Mouse (Mus musculus): Measurements from ENCODE around the gene Spats1. TPM values are rescaled to one million over a fixed set of nuclear protein-coding genes. Genes with fewer than 3 reads are reported as not detected.
A peak's percentile ranks its signal among the peaks of the same experiment; 100 is the strongest.

Spats1 gene
- total RNA-seq (2021): under 1 TPM in 1 of 2 experiments, not detected in 1; 0.33 TPM
- long read RNA-seq, experiment 1: 0 reads
- long read RNA-seq, experiment 2: 0 reads

- peak; percentile 43 to 45 for DNase-seq
Observed at GRCm38 (mm10) chr17:45474669-45475465, at the start of gene Spats1. Spats1 (minus strand) TSS chr17:45475415.

DNA sequence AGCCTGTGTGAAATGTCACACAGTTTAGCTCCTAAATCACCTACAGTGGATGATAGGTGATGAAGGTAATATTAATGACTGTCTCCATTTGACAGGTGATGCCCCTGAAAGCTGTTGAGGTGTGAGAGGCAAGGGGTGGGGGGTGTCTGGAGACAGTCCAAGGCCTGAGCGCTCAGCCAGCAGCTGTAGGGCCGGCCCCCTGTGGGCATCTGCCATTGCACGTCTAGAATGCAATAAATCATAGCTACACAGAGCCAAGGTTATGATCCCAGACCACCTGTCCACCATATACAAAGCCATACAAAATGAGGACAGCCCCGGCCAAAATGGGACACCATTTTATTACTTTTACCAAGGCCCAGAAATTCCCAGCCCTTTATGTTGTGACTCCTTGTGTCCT is 49.7 kb upstream of the Spats1 start:
- no peak for DNase-seq

DNA sequence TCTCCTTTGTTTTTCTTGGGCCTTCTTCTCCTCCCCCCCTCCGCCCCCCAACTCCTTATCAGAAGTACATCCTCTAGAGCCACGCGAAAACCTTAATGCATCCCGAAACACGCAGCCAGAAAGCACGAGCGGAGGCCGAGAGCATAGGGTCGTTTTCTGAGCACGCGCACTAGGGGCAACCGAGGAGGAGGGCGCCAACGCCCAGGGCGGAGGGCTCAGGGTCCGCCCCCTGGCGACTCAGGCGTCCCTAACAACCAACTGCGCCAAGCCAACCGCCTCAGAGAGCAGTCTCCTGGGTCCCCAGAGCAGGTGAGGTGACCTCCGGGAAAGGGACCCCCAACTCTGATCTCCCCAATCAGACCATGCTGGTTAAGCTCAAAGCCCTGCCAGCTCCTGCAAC is 48.0 kb upstream of the Spats1 start, which contains the start of gene Tcte1:
Gene Tcte1, plus strand, starts transcription at position 172 of the 400 bp plus-strand sequence.
- DNase-seq: no peak

- no peak for DNase-seq
Observed at GRCm38 (mm10) chr17:45520136-45520535, 44.9 kb upstream of the Spats1 start.

DNA sequence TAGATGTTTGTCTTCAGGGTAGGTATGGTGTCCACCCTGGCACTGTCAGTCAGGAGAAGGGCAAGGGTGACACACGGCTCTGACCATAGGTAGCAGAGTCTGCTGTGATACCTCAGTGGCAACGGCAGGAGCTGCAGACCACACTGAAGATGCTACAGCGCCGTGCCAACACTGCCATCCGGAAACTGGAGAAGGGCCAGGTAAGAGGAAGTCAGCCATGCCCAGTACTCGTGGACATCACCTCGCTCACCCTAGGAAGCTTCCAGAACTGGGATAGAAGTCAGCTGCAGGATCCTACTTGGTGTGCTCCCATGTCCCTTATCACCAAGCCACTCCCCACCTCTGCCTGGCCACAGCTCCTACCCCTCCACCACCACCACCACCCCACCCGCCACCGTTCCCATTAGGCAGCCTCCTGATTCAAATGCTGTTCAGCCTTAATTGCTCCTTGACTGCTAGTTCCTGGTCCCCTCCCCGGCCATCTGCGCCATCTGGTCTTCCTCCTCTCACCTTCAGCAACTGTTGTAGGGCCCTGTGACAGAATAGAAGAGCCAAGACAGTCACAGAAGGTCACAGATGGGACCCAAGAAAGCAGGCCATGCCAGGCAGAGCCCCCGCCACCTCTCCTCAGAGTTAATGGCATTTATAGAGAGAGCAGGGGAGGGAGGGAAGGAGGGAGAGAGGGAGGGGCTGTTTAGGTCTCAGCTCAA is 43.7 kb upstream of the Spats1 start:
- DNase-seq: no peak

GRCm38 (mm10) chr17:45517549-45518215 is 42.5 kb upstream of the Spats1 start:
- no peak for DNase-seq

- no peak for DNase-seq
Observed at GRCm38 (mm10) chr17:45517135-45517534, 41.9 kb upstream of the Spats1 start.

DNA sequence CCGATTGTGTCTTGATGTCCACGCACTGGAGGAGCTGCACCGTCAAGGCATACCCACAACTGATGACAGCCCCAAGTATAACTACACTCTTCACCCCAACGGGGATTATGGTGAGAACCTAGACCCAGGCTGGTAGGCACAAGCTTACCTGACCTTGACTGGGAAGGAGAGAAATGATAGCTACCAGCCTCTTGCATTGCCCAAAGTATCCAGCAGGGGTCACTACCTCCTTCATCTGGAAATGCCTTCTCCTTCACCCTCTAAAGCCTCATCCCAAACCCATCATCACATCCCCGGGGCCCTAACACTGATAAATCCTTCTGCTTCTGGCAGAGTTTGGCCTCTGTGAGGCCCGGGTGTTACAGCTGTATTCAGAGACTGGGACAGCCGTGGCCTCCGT is 41.3 kb upstream of the Spats1 start:
- peak; percentile 68 to 91 for DNase-seq

DNA sequence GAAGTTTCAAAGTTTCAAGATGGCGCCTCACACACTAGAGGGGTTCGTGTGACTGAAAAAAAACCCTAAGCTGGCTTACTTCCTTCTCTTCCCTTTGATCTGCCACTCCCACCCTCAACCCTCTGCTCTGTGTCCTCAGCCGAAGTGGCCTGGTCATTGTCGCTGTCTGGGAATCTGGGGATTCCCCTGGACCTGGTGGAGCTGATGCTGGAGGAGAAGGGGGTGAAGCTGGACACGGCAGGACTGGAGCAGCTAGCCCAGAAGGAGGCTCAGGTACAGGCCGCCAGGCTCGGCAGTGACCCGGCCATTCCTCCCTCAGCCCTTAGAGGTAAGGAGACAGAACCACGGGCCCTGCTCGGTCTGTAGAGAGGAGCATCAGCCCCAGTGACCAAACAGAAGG is 40.6 kb upstream of the Spats1 start:
- DNase-seq: no peak

DNA sequence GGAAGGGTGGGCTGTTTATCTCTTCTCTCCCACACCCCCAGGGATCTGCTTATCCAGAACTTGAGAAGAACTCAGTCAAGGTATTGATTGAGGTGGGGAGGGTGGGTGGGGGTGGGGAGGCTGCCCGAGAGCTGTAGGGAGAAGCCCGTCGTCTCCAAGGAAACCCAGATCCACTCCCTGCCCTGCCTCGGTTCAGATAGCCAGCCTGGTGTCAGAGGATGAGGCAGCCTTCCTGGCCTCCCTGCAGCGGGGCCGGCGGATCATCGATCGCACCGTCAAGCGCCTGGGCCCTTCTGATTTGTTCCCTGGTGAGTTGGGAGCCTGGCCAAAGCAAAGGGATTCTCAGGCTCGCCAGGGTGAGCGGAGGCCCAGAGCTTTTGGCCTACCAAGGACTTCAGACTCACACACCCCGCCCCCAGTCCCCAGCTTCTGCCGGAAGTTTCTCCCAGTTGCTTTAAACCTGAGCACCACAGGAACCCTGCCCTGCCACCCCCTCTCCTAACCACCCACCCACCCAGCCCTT is 40.0 kb upstream of the Spats1 start:
- DNase-seq: no peak

GRCm38 (mm10) chr17:45511757-45512156 is 36.5 kb upstream of the Spats1 start:
- DNase-seq: no peak

DNA sequence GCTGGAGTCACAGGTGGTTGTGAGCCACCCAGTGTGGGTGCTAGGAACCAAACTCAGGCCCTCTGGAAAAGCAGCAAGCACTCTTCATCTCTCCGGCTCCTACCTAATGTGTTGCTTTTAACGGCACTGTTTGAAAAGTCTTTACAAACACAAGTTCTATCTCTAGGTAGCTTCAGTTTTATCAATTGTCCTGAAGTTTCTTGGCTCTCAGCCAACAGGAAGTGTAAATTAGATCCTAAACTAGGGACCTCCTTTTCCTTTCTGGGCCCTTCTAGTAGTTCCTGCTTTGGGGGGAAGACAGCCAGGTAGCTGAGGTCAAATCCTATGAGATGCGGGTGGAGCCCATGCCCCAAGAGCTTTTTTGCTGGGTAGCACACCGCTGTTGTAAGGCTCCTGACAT is 35.7 kb upstream of the Spats1 start:
- DNase-seq: no peak

DNA sequence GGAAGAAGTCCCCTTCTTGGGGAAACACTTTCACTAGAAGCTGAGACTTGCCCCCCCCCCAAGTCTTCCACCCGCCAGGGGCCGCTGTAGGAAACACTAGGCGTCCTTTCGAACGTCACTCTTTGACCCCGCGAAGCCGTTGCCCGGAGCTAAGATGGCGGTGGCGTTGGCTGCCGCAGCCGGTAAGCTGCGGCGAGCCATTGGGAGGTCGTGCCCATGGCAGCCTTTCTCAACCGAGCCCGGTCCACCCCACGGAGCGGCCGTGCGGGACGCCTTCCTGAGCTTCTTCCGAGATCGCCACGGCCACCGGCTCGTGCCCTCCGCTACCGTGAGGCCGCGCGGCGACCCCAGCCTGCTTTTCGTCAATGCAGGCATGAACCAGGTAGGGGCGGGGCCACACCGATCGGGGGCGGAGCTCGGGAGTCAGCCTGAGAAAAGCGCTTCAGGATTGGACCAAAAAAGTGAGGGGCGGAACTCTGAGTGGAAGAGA is 31.5 kb upstream of the Spats1 start, which contains the start of gene Aars2:
Gene Aars2, plus strand, starts transcription at position 142 of the 490 bp plus-strand sequence.
- peak; percentile 94 to 98 for DNase-seq

- DNase-seq: no peak
Observed at GRCm38 (mm10) chr17:45505941-45506465, 30.8 kb upstream of the Spats1 start.

GRCm38 (mm10) chr17:45503301-45503973 is 28.2 kb upstream of the Spats1 start:
- peak in 1 of 2 experiments; percentile 23 for DNase-seq

- no peak for DNase-seq
Observed at GRCm38 (mm10) chr17:45502324-45502723, 27.1 kb upstream of the Spats1 start.

- no peak for DNase-seq
Observed at GRCm38 (mm10) chr17:45500981-45501380, 25.8 kb upstream of the Spats1 start.

- no peak for DNase-seq
Observed at GRCm38 (mm10) chr17:45499516-45499915, 24.3 kb upstream of the Spats1 start.

DNA sequence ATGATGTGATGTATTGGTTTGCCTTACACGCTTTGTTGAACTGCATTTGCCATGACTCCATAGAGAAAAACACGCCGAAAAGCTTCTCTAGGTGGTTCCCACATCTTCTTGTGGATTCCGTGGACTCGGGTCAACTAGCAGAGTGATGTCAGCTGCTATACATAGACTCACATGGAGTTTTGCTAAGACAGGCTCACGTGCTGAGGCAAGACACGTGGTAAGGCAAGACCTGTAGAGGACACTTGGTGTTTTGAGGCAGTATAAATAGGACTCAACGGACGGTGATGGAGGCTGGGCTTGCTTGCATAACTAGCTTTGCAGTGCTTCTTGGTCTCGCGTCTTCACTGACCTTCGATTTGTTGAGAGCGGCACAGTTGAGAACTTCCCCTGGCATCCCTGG is 23.2 kb upstream of the Spats1 start:
- peak; percentile 34 to 59 for DNase-seq

DNA sequence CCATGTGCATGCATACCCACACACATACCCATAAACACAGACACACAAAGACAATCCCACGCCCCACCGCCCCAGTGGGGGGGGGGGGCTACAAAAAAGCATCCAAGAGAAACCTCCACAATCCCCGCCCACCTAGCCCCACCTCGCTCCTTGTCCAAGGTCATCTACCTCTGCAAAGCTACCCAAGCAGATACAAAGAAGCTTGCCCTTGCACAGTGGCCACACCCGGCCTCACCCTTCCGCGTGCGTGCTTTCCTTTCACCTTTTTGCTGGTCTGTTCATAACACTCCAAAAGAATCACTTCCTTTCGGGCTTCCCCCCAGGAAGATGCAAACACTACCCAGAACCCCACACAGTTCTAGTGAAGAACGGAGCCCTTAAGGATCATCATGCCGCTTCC is 20.2 kb upstream of the Spats1 start:
- no peak for DNase-seq

DNA sequence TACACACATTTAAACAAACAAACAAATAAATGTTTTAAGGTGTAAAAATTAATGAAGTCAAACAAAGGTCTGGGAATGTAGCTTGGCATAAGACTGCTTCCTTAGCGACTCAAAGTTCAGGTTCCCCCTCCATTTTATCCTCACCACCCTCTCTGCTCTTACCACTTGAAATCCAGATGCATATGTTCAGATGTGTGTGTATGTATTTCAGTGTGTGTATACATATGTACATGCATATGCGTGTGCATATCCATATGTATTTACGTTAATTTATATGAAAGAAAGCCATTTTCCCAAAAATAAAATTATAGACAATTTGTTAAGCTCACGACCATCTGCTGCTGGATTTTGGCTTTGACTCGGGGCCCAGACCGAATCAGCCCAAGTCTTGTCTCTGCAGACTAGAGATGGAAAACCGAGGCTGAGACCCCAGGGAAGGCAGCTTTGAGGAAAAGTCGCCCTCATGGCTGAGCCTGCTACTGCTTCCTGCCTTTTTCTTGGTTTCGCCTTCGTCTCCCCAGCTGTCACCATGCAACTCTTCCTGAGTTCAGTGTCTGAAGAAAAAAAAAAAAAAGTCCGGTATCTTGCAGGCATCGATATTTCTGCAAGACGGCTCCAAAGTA is 15.4 kb upstream of the Spats1 start:
- DNase-seq: no peak

Data from heart, adult 18-20 months (tissue).